Mouse (Mus musculus): ENCODE data around the gene Fam208a.

GRCm38 (mm10) chr14:27388616-27389015 is 40.0 kb upstream of the Fam208a start:
- TF ChIP-seq CTCF (IDR thresholded peaks at IDR 0.05; ENCODE audit: low read depth) (no peak), EP300 (IDR thresholded peaks at IDR 0.05; ENCODE audit: low read depth) (no peak)

Measured in liver, embryonic 14.5 days (tissue).